Mouse (Mus musculus) embryo, embryonic 9.5 days (tissue): ENCODE results near the gene Vamp1.

Experiments used
- DNase-seq: peaks from one replicate; pipeline ENCODE4 v3.0.0-alpha.2; 2017; ENCODE audit errors: extremely low spot score

The Vamp1 gene

GRCm38 (mm10) chr6:125215148-125215954, at the start of gene Vamp1:
TSS of gene Vamp1 (plus strand) at chr6:125215551.
- peak; percentile 93 for DNase-seq

- peak; percentile 87 for DNase-seq
These were observed 49.1 kb upstream of the Vamp1 start, which contains the start of gene Gapdh for GRCm38 (mm10) chr6:125166051-125166751. TSS of gene Gapdh (minus strand) at chr6:125166467.

GRCm38 (mm10) chr6:125166861-125167650, 48.3 kb upstream of the Vamp1 start:
- DNase-seq = peak; percentile 67

- no peak for DNase-seq
These were observed 47.3 kb upstream of the Vamp1 start for GRCm38 (mm10) chr6:125168086-125168485.

GRCm38 (mm10) chr6:125170194-125170593, 45.2 kb upstream of the Vamp1 start:
- DNase-seq = no peak

- no peak for DNase-seq
These were observed 42.9 kb upstream of the Vamp1 start for GRCm38 (mm10) chr6:125172474-125172873.

- no peak for DNase-seq
These were observed 42.1 kb upstream of the Vamp1 start for GRCm38 (mm10) chr6:125173256-125173655.

- DNase-seq = no peak
These were observed 39.9 kb upstream of the Vamp1 start for GRCm38 (mm10) chr6:125175469-125175868.

GRCm38 (mm10) chr6:125179601-125180000, 35.8 kb upstream of the Vamp1 start:
- DNase-seq = no peak

GRCm38 (mm10) chr6:125182133-125182532, 33.2 kb upstream of the Vamp1 start:
- no peak for DNase-seq

GRCm38 (mm10) chr6:125186203-125186602, 29.1 kb upstream of the Vamp1 start:
- DNase-seq = no peak

GRCm38 (mm10) chr6:125190816-125191215, 24.5 kb upstream of the Vamp1 start:
- peak; percentile 20 for DNase-seq

GRCm38 (mm10) chr6:125191332-125192015, 23.9 kb upstream of the Vamp1 start, which contains the start of the genes Ncapd2 and Mrpl51:
TSS of gene Ncapd2 (minus strand) at chr6:125191701.
TSS of gene Mrpl51 (plus strand) at chr6:125191801.
- DNase-seq = peak; percentile 99

GRCm38 (mm10) chr6:125192016-125192714, 23.2 kb upstream of the Vamp1 start:
- peak; percentile 93 for DNase-seq

- no peak for DNase-seq
These were observed 22.5 kb upstream of the Vamp1 start for GRCm38 (mm10) chr6:125192841-125193240.

- no peak for DNase-seq
These were observed 22.0 kb upstream of the Vamp1 start for GRCm38 (mm10) chr6:125193390-125193789.

GRCm38 (mm10) chr6:125195541-125196075, 19.7 kb upstream of the Vamp1 start:
- no peak for DNase-seq

GRCm38 (mm10) chr6:125196301-125196700, 19.1 kb upstream of the Vamp1 start:
- DNase-seq = no peak

- no peak for DNase-seq
These were observed 18.2 kb upstream of the Vamp1 start for GRCm38 (mm10) chr6:125197166-125197565.

GRCm38 (mm10) chr6:125210436-125210835, 4.9 kb upstream of the Vamp1 start:
- DNase-seq = no peak
